Mouse (Mus musculus): ENCODE data around the gene Tspan4. TPM values are rescaled to one million over a fixed set of nuclear protein-coding genes. Genes with fewer than 3 reads are reported as not detected.

Tspan4 gene
- polyA plus RNA-seq, 1 experiment from 2014 or later: 34.2 TPM

- Histone ChIP-seq H3K4me2 (replicated peaks) (no peak overlapping the region), H3K27ac (no peak overlapping the region), H3K4me3 (no peak overlapping the region), H3K9me3 (no peaks in the 10 kb centered on the region), H3K36me3 (peaks cover 5% of the 10 kb centered on the region), H3K4me1 (peaks cover 16% of the 10 kb centered on the region), H3K27me3 (replicated peaks) (no peaks in the 10 kb centered on the region), H3K9ac (no peak overlapping the region)
- WGBS: 74% methylated on average over 1 of the region's 1 CpGs
- ATAC-seq (ENCODE audit: low FRiP score, low read depth): no peak
Observed at GRCm38 (mm10) chr7:141535570-141535969, 60.5 kb downstream of the Tspan4 start.

- peak; percentile 36 for ATAC-seq (ENCODE audit: low FRiP score, low read depth)
- 25% methylated on average over 18 of the region's 18 CpGs for WGBS
- Histone ChIP-seq H3K4me2 (replicated peaks) (peak overlapping the region; percentile 68), H3K9ac (peak overlapping the region; percentile 81), H3K4me1 (peaks cover 17% of the 10 kb centered on the region), H3K4me3 (peak overlapping the region; percentile 68), H3K36me3 (no peaks in the 10 kb centered on the region), H3K9me3 (no peaks in the 10 kb centered on the region), H3K27ac (0 out of 2 replicates have a peak overlapping the region, but pooled peaks have one; percentile 4), H3K27me3 (replicated peaks) (no peaks in the 10 kb centered on the region)
Observed at GRCm38 (mm10) chr7:141538852-141539555, 64.0 kb downstream of the Tspan4 start.

GRCm38 (mm10) chr7:141539556-141540311 lies 64.7 kb downstream of the Tspan4 start, which contains the start of gene Chid1:
Gene Chid1 (minus strand): TSS chr7:141539857.
- Histone ChIP-seq H3K27ac (0 out of 2 replicates have a peak within 1 kb of the TSS, but pooled peaks have one; percentile 4), H3K4me2 (replicated peaks) (peak within 1 kb of the TSS; percentile 68), H3K4me3 (peak within 1 kb of the TSS; percentile 68), H3K27me3 (replicated peaks) (no peaks in the 10 kb centered on the region), H3K4me1 (peaks cover 17% of the 10 kb centered on the region), H3K36me3 (no peaks in the 10 kb centered on the region), H3K9me3 (no peaks in the 10 kb centered on the region), H3K9ac (peak within 1 kb of the TSS; percentile 81)
- WGBS: 2% methylated on average over 46 of the region's 46 CpGs
- ATAC-seq (ENCODE audit: low FRiP score, low read depth): peak; percentile 97

- WGBS: 63% methylated on average over 13 of the region's 13 CpGs
- peak; percentile 11; the same call in 1 of the 2 replicates for ATAC-seq (ENCODE audit: low FRiP score, low read depth)
- H3K9me3 ChIP-seq: no peaks in the 10 kb centered on the region
- no peaks in the 10 kb centered on the region for H3K27me3 ChIP-seq (replicated peaks)
- peak overlapping the region; percentile 81; the same call in 1 of the 2 replicates for H3K9ac ChIP-seq
- H3K4me3 ChIP-seq: peak overlapping the region; percentile 68
- peak overlapping the region; percentile 68 for H3K4me2 ChIP-seq (replicated peaks)
- H3K4me1 ChIP-seq: peaks cover 17% of the 10 kb centered on the region
- H3K36me3 ChIP-seq: no peaks in the 10 kb centered on the region
- no peak overlapping the region for H3K27ac ChIP-seq
Observed at GRCm38 (mm10) chr7:141540312-141541081, 65.5 kb downstream of the Tspan4 start.

GRCm38 (mm10) chr7:141541681-141542080 lies 66.6 kb downstream of the Tspan4 start:
- H3K4me2 ChIP-seq (replicated peaks): no peak overlapping the region
- H3K4me3 ChIP-seq: no peak overlapping the region
- no peaks in the 10 kb centered on the region for H3K27me3 ChIP-seq (replicated peaks)
- no peaks in the 10 kb centered on the region for H3K9me3 ChIP-seq
- no peak overlapping the region for H3K27ac ChIP-seq
- WGBS: 84% methylated on average over 4 of the region's 4 CpGs
- peaks cover 17% of the 10 kb centered on the region for H3K4me1 ChIP-seq
- no peak for ATAC-seq (ENCODE audit: low FRiP score, low read depth)
- H3K9ac ChIP-seq: no peak overlapping the region
- no peaks in the 10 kb centered on the region for H3K36me3 ChIP-seq

GRCm38 (mm10) chr7:141542588-141542987 lies 67.5 kb downstream of the Tspan4 start:
- Histone ChIP-seq H3K27me3 (replicated peaks) (no peaks in the 10 kb centered on the region), H3K27ac (no peak overlapping the region), H3K4me3 (no peak overlapping the region), H3K4me2 (replicated peaks) (no peak overlapping the region), H3K4me1 (peaks cover 17% of the 10 kb centered on the region), H3K9ac (no peak overlapping the region), H3K36me3 (no peaks in the 10 kb centered on the region), H3K9me3 (no peaks in the 10 kb centered on the region)
- no peak for ATAC-seq (ENCODE audit: low FRiP score, low read depth)
- WGBS: 90% methylated on average over 2 of the region's 2 CpGs

Other genes starting within 250 kb of the Tspan4 start
- 88.0 and 92.7 TPM in 2 replicates for gene Phrf1, start 246.5 kb upstream of the Tspan4 start, polyA plus RNA-seq (2016; fragmentation: Nextera tagmentation; extraction: Ambion mirVana)
- gene Irf7, start 208.8 kb upstream of the Tspan4 start, polyA plus RNA-seq (2016; fragmentation: Nextera tagmentation; extraction: Ambion mirVana): 1.0 and 1.7 TPM in 2 replicates
- not detected in 2 replicates for gene Cdhr5, start 198.5 kb upstream of the Tspan4 start, polyA plus RNA-seq (2016; fragmentation: Nextera tagmentation; extraction: Ambion mirVana)
- 4.5 and 7.1 TPM in 2 replicates for gene Sct, start 196.1 kb upstream of the Tspan4 start, polyA plus RNA-seq (2016; fragmentation: Nextera tagmentation; extraction: Ambion mirVana)
- 0.82 and 0.94 TPM in 2 replicates for gene Drd4, start 183.2 kb upstream of the Tspan4 start, polyA plus RNA-seq (2016; fragmentation: Nextera tagmentation; extraction: Ambion mirVana)
- 98.9 and 108 TPM in 2 replicates for gene Deaf1, start 147.6 kb upstream of the Tspan4 start, polyA plus RNA-seq (2016; fragmentation: Nextera tagmentation; extraction: Ambion mirVana)
- 60.9 and 62.5 TPM in 2 replicates for gene Tmem80, start 147.5 kb upstream of the Tspan4 start, polyA plus RNA-seq (2016; fragmentation: Nextera tagmentation; extraction: Ambion mirVana)
- 1.0 and 1.1 TPM in 2 replicates for gene Eps8l2, start 136.4 kb upstream of the Tspan4 start, polyA plus RNA-seq (2016; fragmentation: Nextera tagmentation; extraction: Ambion mirVana)
- 366 and 377 TPM in 2 replicates for gene Taldo1, start 83.0 kb upstream of the Tspan4 start, polyA plus RNA-seq (2016; fragmentation: Nextera tagmentation; extraction: Ambion mirVana)
- gene Gatd1, start 61.1 kb upstream of the Tspan4 start, polyA plus RNA-seq (2016; fragmentation: Nextera tagmentation; extraction: Ambion mirVana): 50.5 and 51.5 TPM in 2 replicates
- gene Cend1, start 45.7 kb upstream of the Tspan4 start, polyA plus RNA-seq (2016; fragmentation: Nextera tagmentation; extraction: Ambion mirVana): 44.4 and 55.1 TPM in 2 replicates
- 57.6 and 57.7 TPM in 2 replicates for gene Slc25a22, start 37.3 kb upstream of the Tspan4 start, polyA plus RNA-seq (2016; fragmentation: Nextera tagmentation; extraction: Ambion mirVana)
- gene Pidd1, start 31.2 kb upstream of the Tspan4 start, polyA plus RNA-seq (2016; fragmentation: Nextera tagmentation; extraction: Ambion mirVana): 8.4 and 9.8 TPM in 2 replicates
- 803 and 881 TPM in 2 replicates for gene Rplp2, start 27.9 kb upstream of the Tspan4 start, polyA plus RNA-seq (2016; fragmentation: Nextera tagmentation; extraction: Ambion mirVana)
- gene Pnpla2, start 20.0 kb upstream of the Tspan4 start, polyA plus RNA-seq (2016; fragmentation: Nextera tagmentation; extraction: Ambion mirVana): 15.8 and 16.5 TPM in 2 replicates
- 6.7 and 7.6 TPM in 2 replicates for gene Cracr2b, start 14.1 kb upstream of the Tspan4 start, polyA plus RNA-seq (2016; fragmentation: Nextera tagmentation; extraction: Ambion mirVana)
- gene Cd151, start 7.8 kb upstream of the Tspan4 start, polyA plus RNA-seq (2016; fragmentation: Nextera tagmentation; extraction: Ambion mirVana): 20.6 and 22.7 TPM in 2 replicates
- 73.5 and 80.6 TPM in 2 replicates for gene Polr2l, start 108 bp upstream of the Tspan4 start, polyA plus RNA-seq (2016; fragmentation: Nextera tagmentation; extraction: Ambion mirVana)
- gene Chid1, start 64.6 kb downstream of the Tspan4 start, polyA plus RNA-seq (2016; fragmentation: Nextera tagmentation; extraction: Ambion mirVana): 31.7 and 33.7 TPM in 2 replicates
- gene Ap2a2, start 86.9 kb downstream of the Tspan4 start, polyA plus RNA-seq (2016; fragmentation: Nextera tagmentation; extraction: Ambion mirVana): 111 and 117 TPM in 2 replicates
- gene Muc6, start 180.1 kb downstream of the Tspan4 start, polyA plus RNA-seq (2016; fragmentation: Nextera tagmentation; extraction: Ambion mirVana): 0.20 and 0.23 TPM in 2 replicates
- gene Muc2, start 215.1 kb downstream of the Tspan4 start, polyA plus RNA-seq (2016; fragmentation: Nextera tagmentation; extraction: Ambion mirVana): 0.23 and 0.27 TPM in 2 replicates